Mouse (Mus musculus) C2C12 (cell line): ENCODE data around the gene Camta1.

Experiments
- CTCF ChIP-seq: IDR thresholded peaks from one replicate; pipeline ENCODE4 v1.5.1; 2011; ENCODE audit not compliant: control insufficient read depth, insufficient read depth, insufficient read length
- FOSL1 ChIP-seq: IDR thresholded peaks from one replicate; pipeline ENCODE4 v1.8.0; 2011; ENCODE audit warnings: mild to moderate bottlenecking, low read length; ENCODE audit not compliant: poor library complexity, insufficient read depth, severe bottlenecking
- MYOG ChIP-seq: IDR thresholded peaks from one replicate; pipeline ENCODE4 v1.6.1; 2011; ENCODE audit not compliant: control insufficient read depth, insufficient read length; ENCODE audit errors: extremely low read depth

GRCm38 (mm10) chr4:151332074-151332849 lies 529.4 kb downstream of the Camta1 start:
- TF ChIP-seq CTCF = no peak
- no peak for TF ChIP-seq MYOG
- TF ChIP-seq FOSL1 = no peak
